ENCODE assay signal across 8 mouse cellular contexts in the genomic region with DNA sequence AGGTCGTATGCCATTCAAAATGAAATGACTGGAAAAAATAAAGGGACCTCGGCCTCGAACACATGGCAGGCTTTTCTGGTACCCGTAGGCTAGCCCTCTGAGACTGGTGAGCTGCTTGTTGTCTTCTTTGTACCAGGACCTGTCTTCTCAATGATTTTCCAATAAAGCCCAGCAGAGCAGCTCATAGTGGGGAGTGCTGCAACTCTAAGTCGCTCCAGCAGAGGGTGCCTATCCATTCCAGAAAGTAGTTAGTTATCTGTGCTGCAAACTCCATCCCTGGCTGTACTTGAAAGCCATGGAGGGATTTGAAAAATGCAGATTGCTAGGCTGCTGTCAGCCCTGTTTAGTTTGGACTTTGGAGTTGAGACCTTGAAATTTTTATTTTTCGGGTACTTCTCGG.
DNase-seq lines count a peak whose midpoint lies in the region; ATAC-seq lines count a peak whose summit lies in the region.

No protein-coding gene starts in this region.

- no peaks in the 10 kb centered on the region for H3K9me3 ChIP-seq in embryonic facial prominence, embryonic 10.5 days
- H3K9me3 ChIP-seq in midbrain, embryonic 16.5 days (replicated peaks; ENCODE audit: control insufficient read depth, low read length, poor library complexity, severe bottlenecking): no peaks in the 10 kb centered on the region

- no peaks in the 10 kb centered on the region for H3K27me3 ChIP-seq in embryonic facial prominence, embryonic 10.5 days (replicated peaks; ENCODE audit: low read depth, poor library complexity, severe bottlenecking)
- no peaks in the 10 kb centered on the region for H3K27me3 ChIP-seq in midbrain, embryonic 16.5 days (ENCODE audit: control insufficient read depth, insufficient read depth, low read depth, low read length)

- peak; percentile 64 to 68 for DNase-seq in left cerebral cortex, adult 18-20 months (ENCODE audit: low spot score in 2 of 2)
- DNase-seq in left cerebral cortex, adult 11 months (ENCODE audit: low spot score): no peak
- peak; percentile 79 for DNase-seq in ZHBTc4 (ENCODE audit: low read depth, low spot score)
- peak; percentile 59 for DNase-seq in embryonic facial prominence, embryonic 10.5 days (ENCODE audit: low spot score)
- peak; percentile 78 to 80 for DNase-seq in left cerebral cortex, postnatal 14 days (ENCODE audit: low spot score in 2 of 2)

- 0 out of 4 replicates have a peak, but pooled peaks have one; percentile 39 to 44 for ATAC-seq in hematopoietic stem cell, adult 5-6 weeks (replicated peaks in 1 of 2; ENCODE audit: insufficient read depth in 1 of 2, low FRiP score in 2 of 2, low TSS enrichment in 1 of 2, low read depth in 1 of 2, poor library complexity in 2 of 2, severe bottlenecking in 2 of 2)
- peak; percentile 59; the same call in 1 of the 2 replicates for ATAC-seq in midbrain, embryonic 16.5 days
- no peak for ATAC-seq in monocyte, adult 5-6 weeks (replicated peaks; ENCODE audit: insufficient number of reproducible peaks, low FRiP score, low TSS enrichment, poor library complexity, severe bottlenecking)

- WGBS in embryonic facial prominence, embryonic 10.5 days: 59% methylated on average over 7 of the region's 7 CpGs
- WGBS in midbrain, embryonic 16.5 days: 45% methylated on average over 7 of the region's 7 CpGs

- H3K27ac ChIP-seq in embryonic facial prominence, embryonic 10.5 days (replicated peaks): no peak overlapping the region
- H3K27ac ChIP-seq in midbrain, embryonic 16.5 days (ENCODE audit: low read length): 0 out of 2 replicates have a peak overlapping the region, but pooled peaks have one; percentile 48

- no peak overlapping the region for H3K4me3 ChIP-seq in embryonic facial prominence, embryonic 10.5 days
- H3K4me3 ChIP-seq in midbrain, embryonic 16.5 days (ENCODE audit: low read depth, low read length): no peak overlapping the region

- H3K36me3 ChIP-seq in embryonic facial prominence, embryonic 10.5 days (replicated peaks): peaks cover 95% of the 10 kb centered on the region
- peaks cover 3% of the 10 kb centered on the region; the same call in 1 of the 2 replicates for H3K36me3 ChIP-seq in midbrain, embryonic 16.5 days (ENCODE audit: control insufficient read depth, insufficient read depth, low read length)

- intact Hi-C loops in left cerebral cortex, postnatal 14 days (cut with DNase I): loop anchor here (10.0 kb wide), 1 partner anchor 425 kb away; no protein-coding TSS in a partner anchor

- H3K4me1 ChIP-seq in embryonic facial prominence, embryonic 10.5 days: peaks cover 13% of the 10 kb centered on the region
- H3K4me1 ChIP-seq in midbrain, embryonic 16.5 days (ENCODE audit: control insufficient read depth, insufficient read depth, low read length): no peaks in the 10 kb centered on the region

- no peak overlapping the region for H3K4me2 ChIP-seq in midbrain, embryonic 16.5 days (ENCODE audit: low read length)

- H3K9ac ChIP-seq in midbrain, embryonic 16.5 days (ENCODE audit: low read depth, low read length): no peak overlapping the region
